In the genomic region with DNA sequence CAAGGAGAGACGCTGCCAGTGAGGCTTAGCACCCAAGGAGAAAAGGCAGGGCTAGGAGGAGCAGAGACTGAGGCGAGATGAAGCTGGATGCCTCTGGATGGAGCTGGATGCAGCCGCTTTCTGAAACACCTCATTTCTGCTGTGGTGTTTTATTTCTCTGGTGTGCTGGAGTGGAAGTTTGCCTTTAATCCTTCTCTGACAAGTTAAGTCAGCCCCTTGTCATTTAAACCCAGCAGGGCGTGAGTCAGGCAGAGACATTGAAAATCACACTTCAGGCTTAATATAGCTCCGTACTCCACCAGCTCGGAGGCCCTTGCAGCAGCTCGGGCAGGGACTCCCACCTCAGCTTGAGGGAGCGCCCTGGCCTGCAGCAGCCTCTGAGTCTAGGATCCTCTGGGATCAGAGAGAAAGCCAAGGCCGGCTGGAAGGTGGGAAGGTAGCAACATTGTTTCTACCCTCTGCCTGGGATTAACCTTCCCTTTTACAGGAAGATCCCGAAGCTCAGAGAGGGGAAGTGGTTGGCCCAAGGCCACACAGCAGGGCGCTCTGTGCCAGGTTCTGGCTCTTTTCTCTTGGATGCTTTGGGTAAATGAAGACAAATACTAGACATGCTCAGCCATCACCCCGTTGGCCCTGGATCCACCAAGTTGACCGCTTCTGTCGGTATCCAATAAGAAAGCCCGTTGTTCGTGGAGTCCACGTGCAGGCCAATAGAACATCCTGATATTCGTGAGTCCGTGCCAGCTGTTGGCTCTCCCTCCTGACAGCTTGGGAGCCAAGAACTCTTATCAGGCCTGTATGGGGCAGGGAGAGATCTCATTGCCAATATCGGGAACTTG, we compare ENCODE assay signal across 8 mouse cellular contexts.
DNase-seq lines count a peak whose midpoint lies in the region; TF ChIP-seq lines count a peak whose summit lies in the region.

No protein-coding gene starts in this region.

- peaks cover 30% of the 10 kb centered on the region; the same call in 1 of the 2 replicates for H3K27me3 ChIP-seq in heart, embryonic 10.5 days (ENCODE audit: insufficient read depth, poor library complexity, severe bottlenecking)
- no peaks in the 10 kb centered on the region for H3K27me3 ChIP-seq in heart, adult 2 months (ENCODE audit: control insufficient read depth, insufficient read depth, low read length)

- no peak for DNase-seq in heart, embryonic 10.5 days (ENCODE audit: low spot score)
- DNase-seq in heart, adult 2 months = no peak
- DNase-seq in urinary bladder, postnatal 14 days (ENCODE audit: low spot score) = peak; percentile 31
- no peak for DNase-seq in urinary bladder, postnatal 4 days (ENCODE audit: low spot score in 2 of 2)
- DNase-seq in heart, postnatal 4 days = peak; percentile 13
- DNase-seq in telencephalon, adult 2 months (ENCODE audit: low read depth, low spot score) = peak; percentile 76
- no peak for DNase-seq in embryo, embryonic 11 days
- DNase-seq in spleen, postnatal 10 days (ENCODE audit: low spot score in 2 of 2) = no peak

- peaks cover 29% of the 10 kb centered on the region for H3K4me1 ChIP-seq in heart, embryonic 10.5 days
- no peaks in the 10 kb centered on the region for H3K4me1 ChIP-seq in heart, adult 2 months (ENCODE audit: control insufficient read depth, insufficient read depth, low read length)

- no peak overlapping the region for H3K9ac ChIP-seq in heart, adult 2 months (ENCODE audit: low read depth, low read length)

- no peak for TF ChIP-seq EP300 in heart, adult 2 months (IDR thresholded peaks at IDR 0.05; ENCODE audit: insufficient read depth, low read depth, low read length)

- no peak for TF ChIP-seq POLR2A in heart, adult 2 months (IDR thresholded peaks at IDR 0.05; ENCODE audit: insufficient read depth, low read depth, low read length)

- H3K36me3 ChIP-seq in heart, embryonic 10.5 days = no peaks in the 10 kb centered on the region
- no peaks in the 10 kb centered on the region for H3K36me3 ChIP-seq in heart, adult 2 months (ENCODE audit: control insufficient read depth, insufficient read depth, low read length)

- H3K4me3 ChIP-seq in heart, embryonic 10.5 days = no peak overlapping the region
- H3K4me3 ChIP-seq in heart, adult 2 months = no peak overlapping the region

- H3K27ac ChIP-seq in heart, embryonic 10.5 days = peak overlapping the region; percentile 72
- H3K27ac ChIP-seq in heart, adult 2 months = no peak overlapping the region

- no peak for TF ChIP-seq CTCF in heart, adult 2 months (IDR thresholded peaks at IDR 0.05)

- no peaks in the 10 kb centered on the region for H3K79me2 ChIP-seq in heart, adult 2 months (replicated peaks; ENCODE audit: control insufficient read depth, insufficient read depth, low read length)

- 64% methylated on average over 20 of the region's 20 CpGs for WGBS in heart, embryonic 10.5 days
- WGBS in heart, adult 2 months = 59% methylated on average over 20 of the region's 20 CpGs

- 0 out of 2 replicates have a peak, but pooled peaks cover 3% of the 10 kb centered on the region for H3K9me3 ChIP-seq in heart, embryonic 10.5 days

- intact Hi-C loops in heart, adult 2 months (cut with DNase I) = no loop called here

Comparison
In these comparisons a context has a peak if more than half of its experiments do, and no peak if none do; other contexts are left out.
1. DNase-seq: peak in urinary bladder, postnatal 14 days (single experiment), heart, postnatal 4 days (single experiment) and telencephalon, adult 2 months (single experiment); none in heart, embryonic 10.5 days (single experiment), heart, adult 2 months (0 of 2), urinary bladder, postnatal 4 days (0 of 2), embryo, embryonic 11 days (single experiment) and spleen, postnatal 10 days (0 of 2).